Mouse (Mus musculus): ENCODE data around the gene Tnrc6a.

Gene Tnrc6a

DNA sequence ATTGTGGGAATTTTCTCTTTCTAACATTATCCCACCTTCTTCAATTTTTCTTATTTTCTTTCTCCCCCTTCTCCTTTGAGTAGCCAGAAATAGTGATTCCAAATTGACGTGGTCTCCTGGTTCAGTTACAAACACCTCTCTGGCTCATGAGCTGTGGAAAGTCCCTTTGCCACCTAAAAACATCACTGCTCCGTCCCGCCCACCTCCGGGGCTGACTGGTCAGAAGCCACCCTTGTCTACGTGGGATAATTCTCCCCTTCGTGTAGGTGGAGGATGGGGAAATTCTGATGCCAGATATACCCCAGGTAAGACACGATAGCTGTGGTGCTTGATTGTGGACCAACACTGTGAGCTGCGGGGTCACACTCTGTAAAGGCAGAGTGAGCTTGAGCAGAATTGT, 66.1 kb downstream of the Tnrc6a start:
- no peak for DNase-seq (ENCODE audit: low spot score)

DNA sequence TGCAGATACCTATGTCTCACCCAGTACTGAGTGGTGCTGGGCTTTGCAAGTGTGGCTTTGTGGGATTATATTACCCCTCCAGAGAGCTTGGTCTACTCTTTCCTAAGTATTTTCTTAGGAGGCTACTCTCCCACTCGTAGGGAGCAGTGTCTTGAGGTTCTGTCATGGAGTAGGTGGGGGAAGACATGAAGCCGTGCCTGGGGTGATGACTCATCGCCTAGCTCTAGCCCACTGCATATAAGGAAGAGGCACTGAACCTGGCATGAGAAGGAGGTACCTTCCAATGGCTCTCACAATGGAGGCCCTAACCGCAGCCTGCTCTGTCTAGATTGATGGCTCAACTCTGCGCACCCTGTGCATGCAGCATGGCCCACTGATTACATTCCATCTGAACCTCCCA, 68.0 kb downstream of the Tnrc6a start:
- no peak for DNase-seq (ENCODE audit: low spot score)

DNA sequence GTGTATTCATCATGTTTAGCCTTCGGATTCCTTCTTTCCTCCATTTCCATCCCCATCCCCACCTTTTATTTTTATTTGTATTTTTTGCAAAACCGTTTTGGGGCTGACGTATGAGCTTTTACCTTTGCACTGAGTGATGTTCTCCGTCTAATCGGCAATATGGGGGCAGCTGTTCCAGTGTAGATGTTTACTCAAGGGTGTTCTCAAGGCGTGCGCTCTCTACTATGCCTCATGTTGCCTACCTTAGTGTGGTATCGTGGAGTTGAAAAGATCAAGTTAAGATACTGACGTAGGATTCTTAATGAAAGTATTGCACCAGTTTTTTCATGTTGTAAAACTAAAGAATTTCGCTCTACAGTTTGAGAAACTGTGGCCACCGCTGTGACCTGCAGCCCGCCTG, 69.5 kb downstream of the Tnrc6a start:
- DNase-seq (ENCODE audit: low spot score): no peak

DNA sequence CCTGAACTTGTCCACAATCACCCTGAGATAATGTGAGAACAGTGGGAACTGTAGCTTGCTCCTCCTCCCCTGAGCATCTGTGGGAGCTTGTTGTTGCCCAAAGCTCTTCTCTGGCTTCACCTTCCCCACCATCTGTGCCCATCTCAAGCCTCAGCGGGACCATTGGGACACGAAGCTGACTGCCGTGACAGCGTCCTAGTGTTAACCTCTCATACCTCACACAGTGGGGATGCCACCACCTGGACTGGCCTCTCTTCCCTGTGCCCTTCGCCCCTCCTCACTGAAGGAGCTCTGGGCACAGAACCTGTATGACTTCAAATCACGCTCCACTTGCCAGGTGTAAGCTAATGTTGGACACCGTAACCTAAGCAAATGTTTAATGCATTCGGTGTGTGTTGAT, 71.0 kb downstream of the Tnrc6a start:
- DNase-seq (ENCODE audit: low spot score): no peak

DNA sequence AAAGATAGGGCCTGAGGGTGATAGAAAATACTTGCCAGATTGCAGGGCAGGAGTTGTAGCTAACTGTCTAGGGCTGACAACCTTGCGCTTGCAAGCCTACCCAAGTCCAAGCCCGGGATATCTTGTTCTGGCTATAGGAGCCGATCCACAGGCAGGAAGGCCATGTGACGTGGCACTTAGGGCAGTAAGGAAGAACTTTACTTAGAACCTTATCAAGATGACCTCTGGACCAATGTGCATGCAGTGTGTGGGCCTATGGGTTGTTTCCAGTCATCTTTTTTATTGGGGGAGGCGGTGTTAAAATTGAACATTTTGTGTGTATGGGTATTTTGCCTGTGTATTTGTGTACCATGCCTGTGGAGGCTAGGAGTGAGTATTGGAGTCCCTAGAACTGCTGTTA, 72.7 kb downstream of the Tnrc6a start:
- no peak for DNase-seq (ENCODE audit: low spot score)

DNA sequence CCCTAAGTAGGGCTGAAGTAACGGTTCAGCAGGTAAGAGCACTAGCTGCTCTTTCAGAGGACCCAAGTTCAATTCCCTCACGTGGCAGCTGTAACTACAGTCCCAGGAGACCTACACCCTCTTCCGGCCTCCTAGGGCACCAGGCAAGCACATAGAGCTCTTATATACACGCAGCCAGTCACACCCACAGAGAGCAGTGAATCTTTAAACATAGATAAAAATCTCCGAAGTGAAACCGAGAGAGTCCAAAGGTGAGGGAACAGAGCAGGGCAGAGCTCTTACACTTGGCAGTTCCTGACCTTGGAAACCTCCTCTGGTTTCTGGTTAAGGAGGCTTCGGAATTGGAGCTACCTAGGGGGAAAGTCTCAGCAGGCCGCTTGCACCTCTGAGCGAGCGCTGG, 75.0 kb downstream of the Tnrc6a start:
- no peak for DNase-seq (ENCODE audit: low spot score)

DNA sequence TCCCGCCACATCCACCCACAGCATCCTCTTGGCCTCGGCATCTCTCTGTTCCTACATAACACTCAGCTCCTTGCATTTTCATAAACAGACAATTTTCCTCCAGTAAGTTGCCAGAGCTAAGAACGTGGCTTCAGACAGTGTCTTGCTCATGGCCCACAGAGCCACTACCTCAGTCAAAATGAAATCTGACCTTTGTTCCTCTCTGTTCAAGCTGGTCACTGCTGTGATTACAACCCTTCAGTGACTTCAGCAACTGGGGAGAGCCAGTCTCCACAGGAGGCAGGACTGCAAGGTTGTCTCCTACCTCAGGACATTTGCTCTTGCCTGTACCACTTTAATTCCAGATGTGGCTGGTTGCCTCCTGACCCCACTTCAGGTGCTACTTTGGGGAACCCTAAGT, 75.5 kb downstream of the Tnrc6a start:
- no peak for DNase-seq (ENCODE audit: low spot score)

DNA sequence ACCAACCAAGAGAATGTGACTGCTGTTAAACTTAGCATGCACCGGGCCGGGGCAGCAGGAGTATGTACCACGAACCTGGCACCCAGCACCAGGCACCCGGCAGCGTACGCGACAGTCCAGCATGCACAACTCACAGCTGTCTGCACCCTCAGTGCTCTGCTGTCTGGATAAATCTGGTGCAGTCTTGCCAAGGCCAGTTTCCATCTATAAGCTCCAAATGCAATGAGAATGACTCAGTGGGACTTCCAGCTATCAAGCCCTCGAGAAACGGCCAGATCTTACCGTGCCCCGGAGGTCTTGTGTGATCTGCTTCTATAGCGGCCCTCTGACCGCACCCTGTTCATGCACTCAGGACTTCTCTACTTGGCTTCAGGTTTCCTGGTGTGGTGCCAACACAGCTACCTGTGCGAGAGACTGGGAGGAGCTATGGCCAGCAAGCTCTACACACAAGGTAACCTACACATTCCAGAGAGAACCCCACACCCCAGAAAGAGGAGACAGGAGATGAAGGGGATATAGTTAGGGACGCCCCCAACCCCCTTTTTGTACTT, 76.0 kb downstream of the Tnrc6a start:
- DNase-seq (ENCODE audit: low spot score): no peak

DNA sequence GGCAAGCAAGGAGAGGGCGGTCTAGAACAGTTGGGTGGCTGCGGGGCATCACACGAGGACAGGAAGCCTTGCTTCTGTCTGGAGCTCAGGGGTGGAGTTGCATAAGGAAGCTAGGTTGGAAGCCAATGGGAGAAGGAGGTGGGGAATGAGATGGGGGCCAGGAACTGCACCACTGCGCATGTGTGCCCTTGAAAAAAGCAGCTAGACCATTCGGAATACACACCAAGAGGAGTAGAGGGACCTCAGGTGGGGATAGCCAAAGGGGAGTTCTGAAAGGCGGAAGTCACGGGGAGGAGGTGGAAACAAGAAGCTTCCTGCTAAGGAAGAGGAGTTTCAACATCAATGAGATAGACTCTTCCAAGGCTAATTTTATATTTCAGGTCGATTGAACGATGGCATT, 77.0 kb downstream of the Tnrc6a start:
- DNase-seq (ENCODE audit: low spot score): no peak

DNA sequence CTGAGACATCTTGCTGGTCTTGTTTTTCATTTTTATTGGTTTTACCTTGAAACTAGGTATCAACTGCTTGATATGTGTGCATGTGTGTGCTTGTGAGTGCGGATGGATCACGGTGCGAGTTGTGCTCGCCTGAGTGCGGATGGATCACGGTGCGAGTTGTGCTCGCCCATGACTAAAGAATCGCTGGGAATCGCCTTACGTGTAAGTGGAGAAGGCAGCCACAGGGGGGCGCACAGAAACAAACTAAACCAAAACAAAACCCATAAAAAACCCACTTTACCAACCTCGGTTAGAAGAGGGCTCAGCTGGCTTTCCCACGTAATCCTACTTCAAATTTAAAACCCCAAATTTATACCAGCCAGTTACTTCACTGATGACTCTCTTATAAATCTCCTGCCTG, 81.6 kb downstream of the Tnrc6a start:
- DNase-seq (ENCODE audit: low spot score): no peak

DNA sequence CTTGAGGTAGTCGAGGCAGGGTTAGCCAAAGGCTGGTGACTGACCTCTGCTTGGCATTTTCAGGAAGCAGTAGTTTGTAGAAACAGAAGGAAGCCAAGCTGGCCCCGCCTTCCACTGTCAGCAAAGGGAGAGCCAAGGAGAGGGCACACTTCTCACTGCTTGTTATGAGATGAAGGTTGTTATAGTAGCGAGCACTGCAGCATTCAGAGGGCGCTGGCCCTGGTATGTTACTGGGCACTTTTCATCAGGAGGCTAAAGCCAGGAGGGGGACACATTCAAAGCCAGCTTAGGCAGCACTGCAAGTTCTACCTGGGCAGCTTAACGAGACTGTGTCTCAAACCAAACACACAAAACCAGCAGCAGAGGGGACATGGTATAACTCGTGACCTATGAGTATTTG, 83.9 kb downstream of the Tnrc6a start:
- DNase-seq (ENCODE audit: low spot score): no peak

DNA sequence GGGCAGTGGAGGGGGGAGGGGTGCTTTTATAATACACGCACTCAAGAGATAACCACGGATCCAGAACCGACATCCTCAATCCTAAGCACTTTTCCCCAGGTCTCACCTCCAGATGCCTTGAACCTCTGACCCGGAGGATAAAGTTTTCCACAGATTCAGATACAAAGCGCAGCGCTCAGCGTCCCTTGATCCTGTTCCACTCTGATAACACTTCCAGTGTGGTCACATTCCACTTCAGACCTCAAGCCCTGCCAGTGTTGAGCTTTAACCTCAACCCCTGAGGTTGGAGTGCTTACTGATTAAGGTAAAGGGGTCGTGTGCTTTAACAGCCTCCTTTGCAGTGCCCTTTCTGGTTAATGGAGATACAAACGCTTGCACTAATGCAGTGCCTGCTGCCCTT, 86.2 kb downstream of the Tnrc6a start:
- DNase-seq (ENCODE audit: low spot score): no peak

DNA sequence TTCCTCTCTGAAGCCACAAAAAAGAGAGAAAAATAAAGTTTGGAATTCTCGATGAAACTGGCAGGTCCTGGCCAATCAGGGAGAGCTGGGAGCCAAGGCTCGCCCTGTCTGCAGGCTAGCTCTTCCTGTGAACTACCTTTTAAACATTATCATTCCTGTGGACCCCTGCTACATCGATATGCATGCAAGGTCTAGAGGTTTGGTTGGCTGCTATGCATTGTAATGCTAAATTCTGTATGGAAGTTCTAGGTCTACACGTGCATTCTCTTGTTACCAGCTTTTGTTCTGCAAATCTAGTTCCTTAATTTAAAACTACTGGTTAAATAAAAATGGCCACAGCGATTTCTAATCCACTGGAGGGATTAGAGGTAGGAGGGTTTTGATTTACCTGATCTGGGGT, 87.8 kb downstream of the Tnrc6a start:
- no peak for DNase-seq (ENCODE audit: low spot score)

DNA sequence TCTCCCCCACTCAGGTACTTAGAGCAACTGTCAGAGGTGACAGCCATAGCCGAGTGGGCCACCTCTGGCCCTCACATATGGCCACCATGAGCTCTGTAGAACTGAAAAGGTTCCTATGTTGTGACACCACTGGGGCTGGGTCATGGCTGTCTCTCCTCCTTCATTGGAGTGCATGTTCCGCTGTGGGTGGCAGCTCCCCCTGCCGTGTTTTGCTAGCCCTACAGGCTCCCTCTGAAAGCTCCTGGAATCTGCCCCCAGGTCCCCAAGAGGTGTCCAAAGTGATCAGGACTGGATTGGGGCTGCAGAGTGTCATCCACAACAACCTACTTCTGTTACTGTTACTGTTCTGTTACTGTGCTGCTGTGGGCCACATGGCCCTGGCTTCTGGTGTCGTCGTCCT, 88.6 kb downstream of the Tnrc6a start:
- DNase-seq (ENCODE audit: low spot score): no peak

DNA sequence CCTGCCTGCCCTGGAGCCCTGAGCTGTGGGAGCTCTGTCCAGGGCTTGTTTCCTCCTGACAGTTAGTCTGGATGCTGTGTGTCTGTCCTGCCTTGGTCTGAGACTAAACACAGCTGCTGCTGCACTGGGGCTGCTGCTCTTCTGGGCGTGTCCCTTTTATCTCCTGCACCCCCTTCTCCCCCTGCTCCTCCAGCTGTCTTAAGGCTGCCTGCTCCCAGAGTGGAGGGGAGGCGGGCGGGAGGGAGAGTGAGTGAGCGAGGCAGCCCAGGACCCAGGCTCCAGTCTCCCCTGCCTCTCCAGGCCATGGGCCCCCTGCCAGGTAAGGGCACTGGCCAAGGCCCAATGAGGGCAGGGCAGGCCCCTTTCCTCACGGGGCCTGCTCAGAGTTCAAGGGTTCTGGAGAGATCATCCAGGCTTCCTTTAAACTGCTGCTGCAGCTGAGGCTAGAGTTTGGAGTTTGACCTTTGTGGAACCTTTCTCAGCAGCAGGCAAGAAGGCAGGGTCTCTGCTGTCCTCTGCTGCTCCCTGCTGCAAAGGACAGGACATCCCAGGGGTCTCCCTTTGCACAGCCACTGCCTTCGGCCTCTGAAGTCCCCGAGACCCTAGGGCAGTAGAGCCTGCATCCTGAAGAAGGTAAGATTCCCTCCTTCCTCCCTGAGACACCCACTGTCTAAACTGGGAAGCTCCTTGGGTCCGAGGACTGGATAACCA, 90.8 kb downstream of the Tnrc6a start, which contains the start of gene Slc5a11:
Gene Slc5a11, plus strand, starts transcription at position 416 of the 711 bp plus-strand sequence.
- DNase-seq (ENCODE audit: low spot score): no peak

DNA sequence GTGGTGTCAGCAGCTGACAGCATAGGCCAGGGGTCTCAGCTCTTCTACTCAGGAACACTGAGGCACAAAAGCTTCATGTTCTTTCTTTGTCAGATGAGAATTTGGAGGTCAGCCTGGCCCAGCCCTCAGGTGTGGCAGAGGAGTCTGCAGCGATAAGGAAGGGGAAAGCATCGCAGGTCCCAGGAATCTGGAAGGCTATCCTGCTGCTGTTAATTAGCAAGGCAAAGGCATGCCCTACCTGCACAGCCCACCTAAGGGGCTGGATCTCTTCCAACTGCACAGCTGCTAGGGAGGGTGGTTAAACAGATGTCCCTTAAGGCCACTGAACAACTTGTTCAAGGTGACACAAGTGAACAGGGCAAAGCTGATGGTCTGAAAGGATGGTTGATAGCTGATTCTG, 91.5 kb downstream of the Tnrc6a start:
- DNase-seq (ENCODE audit: low spot score): no peak

DNA sequence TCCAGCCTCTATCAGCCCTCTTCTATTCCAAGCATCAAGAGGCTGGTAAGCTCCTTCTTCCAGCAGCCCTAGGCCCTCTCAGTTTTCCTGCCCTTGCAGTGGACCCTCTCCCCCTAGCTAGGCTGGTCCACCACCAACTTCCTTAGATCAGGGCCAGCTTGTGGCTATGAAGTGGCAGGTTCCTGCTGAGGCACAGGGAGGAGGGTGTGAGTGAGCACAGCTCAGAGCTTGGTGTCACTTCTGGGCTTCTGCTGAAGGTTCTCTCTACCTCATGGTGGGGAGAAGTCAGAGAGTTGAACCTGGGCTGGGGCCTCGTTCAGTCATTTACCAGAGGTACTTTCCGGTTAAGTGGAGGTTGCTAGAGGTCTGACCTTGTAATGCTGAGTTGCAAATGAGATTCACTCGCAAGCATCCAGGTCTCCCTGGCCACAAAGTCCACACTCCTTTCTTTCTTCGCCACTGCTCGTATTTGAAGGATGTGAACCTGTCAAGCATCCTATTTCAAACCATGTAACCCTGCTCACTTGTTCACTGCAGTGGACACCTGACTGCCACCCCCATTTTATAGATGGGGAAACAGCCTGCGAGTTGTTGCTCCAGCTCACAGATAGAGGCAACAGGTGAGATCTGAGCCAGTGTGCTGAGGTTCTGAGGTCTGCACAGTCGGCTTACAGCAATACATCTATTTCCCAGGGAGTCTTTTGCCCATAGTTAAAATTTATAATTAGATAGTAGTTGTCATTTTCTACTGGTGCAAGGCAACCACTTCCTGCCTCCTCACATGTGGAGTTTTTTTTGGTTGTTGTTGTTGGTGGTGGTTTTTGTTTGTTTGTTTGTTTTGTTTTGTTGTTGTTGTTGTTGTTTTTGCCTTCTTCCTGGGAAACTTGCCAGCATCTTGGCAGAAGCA, 94.0 kb downstream of the Tnrc6a start:
- DNase-seq (ENCODE audit: low spot score): no peak

DNA sequence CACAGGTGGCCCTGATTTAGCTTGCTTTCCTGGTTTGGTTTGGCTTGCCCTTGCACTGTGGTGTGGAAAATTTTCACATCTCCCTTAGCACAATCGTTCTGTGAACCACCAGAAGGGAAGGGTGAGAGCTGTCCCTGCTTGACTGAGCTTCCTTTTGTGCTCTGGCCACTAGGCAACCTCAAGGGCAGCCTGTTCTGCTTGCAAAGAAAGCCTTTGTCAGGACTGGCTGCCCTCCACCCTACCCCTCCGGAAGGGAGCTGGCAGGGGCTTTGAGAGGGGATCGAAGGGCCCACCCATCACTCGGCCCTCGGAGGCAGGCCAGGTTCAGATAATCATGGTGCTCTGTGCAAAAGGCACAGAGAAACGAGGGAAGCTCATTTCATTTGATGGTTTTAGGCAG, 94.9 kb downstream of the Tnrc6a start:
- DNase-seq (ENCODE audit: low spot score): no peak

DNA sequence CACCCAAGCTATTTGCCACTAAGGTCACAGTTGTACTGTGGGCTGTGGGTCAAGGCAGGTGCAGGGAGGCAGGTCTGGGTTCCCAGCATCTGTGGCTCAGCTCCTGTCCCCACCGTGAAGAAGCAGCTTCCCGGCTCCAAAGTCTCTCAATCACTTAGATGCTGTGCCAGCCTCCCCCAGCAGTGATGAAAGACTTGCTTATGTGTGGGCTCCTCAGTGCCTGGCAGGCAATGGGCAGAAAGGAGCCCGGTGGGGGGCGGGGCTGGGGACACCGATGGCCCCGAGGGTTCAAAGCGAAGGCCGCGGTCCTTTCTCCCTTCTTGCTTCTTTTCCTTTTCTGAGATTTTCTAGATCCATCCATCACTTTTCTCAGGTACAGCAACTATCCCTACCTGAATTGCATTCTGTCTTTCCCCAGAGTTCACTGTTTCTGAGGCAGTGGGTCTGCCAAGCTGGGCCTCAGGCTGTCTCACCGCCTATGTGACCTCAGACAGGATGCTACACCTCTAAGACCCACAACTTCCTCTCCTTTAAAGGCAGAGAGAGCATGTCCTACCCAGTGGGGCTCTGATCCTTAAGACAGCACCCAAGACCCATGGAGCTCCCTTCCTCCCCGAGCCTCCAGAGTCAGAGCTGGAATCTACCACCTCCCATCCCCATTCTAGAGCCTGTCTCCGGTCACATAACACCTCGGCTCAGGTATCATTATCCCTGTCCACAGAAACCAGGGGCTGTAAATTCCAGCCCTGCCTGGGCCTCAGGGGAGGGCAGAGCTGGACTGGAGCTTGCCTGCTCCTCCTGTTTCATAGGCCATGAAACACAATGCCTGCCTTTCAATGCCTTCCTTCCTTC, 96.3 kb downstream of the Tnrc6a start:
- no peak for DNase-seq (ENCODE audit: low spot score)

DNA sequence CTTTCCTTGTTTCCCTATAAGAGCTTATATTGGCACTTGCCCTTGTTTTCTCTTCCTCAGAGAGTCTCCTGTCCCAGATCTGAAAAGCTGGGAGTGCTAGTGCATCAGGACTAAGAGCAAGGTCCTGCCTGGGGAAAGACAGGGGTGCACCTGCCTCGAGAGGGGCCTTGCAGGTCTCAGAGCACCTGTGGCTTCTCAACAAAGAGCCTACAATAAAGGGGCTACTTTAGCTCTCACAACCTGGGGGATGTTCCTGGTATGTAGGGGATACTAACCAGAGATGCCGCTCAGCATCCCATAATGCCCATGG, 96.9 kb downstream of the Tnrc6a start:
- no peak for DNase-seq (ENCODE audit: low spot score)

DNA sequence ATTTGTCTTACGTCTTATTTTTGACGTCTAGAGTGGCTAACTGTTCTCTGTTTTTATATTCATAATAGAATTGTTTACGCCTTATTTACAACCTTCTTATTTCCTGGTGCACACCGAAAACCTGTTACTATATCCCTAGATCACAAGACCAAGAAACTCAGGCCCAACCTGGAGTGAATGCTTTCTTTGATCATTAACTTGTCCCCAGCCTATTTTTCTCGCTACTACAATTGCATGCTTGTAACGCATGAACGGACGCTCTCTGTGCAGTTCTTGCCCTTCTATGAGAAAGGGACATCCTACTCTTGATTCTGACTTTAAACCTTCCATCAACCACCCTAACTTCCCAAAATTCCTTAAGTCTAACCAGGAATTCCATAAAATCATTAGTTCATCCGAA, 100.4 kb downstream of the Tnrc6a start:
- DNase-seq (ENCODE audit: low spot score): no peak

DNA sequence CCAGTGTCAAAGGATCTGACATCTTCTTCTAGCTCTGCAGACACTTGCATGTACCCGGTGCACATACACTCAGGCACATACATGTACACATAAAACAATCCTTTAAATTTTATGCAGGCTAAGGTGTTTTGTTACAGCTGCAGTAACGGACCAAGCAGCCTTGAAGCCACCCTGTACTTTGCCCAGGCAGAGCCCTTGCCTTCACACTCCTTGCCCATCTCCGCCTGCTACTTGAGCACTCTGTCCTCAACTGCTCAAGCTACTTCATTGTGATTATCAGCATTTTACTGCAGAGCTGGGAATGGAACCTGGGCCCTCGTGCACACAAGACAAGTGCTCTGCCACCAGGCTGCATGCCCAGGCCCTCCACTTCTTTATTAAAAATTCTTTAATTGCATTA, 101.5 kb downstream of the Tnrc6a start:
- DNase-seq (ENCODE audit: low spot score): no peak

DNA sequence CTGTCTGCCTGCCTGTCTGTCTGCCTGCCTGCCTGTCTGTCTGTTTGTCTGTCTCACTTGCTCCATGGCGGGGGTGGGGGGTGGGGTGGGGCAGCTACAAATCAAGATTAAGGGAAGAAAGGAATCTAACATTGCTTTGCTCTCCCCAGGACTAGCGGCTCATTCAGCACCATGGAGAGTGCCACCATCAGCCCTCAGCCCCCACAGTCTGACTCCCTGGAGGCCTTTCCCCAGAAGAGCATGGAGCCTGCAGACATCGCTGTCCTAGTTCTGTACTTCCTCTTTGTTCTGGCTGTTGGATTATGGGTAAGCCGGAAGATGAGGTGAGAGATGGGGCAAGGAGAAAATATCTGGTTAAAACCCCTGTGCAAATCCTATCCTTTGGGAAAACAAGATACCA, 111.8 kb downstream of the Tnrc6a start:
- DNase-seq (ENCODE audit: low spot score): no peak
